Mouse (Mus musculus) ES-E14 (cell line): ENCODE results near the gene Ralgapa2. TPM values are rescaled to one million over a fixed set of nuclear protein-coding genes. Genes with fewer than 3 reads are reported as not detected.

Experiments
- DNase-seq: peaks from one replicate; pipeline ENCODE4 v3.0.0-alpha.2; 2013; ENCODE audit warnings: low read depth, low spot score
- H3K27ac ChIP-seq: 2 replicates; pipeline ENCODE4 v1.5.1; 2012; ENCODE audit warnings: low read depth, mild to moderate bottlenecking, low read length, moderate library complexity, mixed read lengths; ENCODE audit not compliant: poor library complexity, insufficient read depth, severe bottlenecking
- H3K36me3 ChIP-seq: 2 replicates; pipeline ENCODE4 v1.6.1; 2012; ENCODE audit warnings: mild to moderate bottlenecking, low read length, moderate library complexity, mixed read lengths; ENCODE audit not compliant: control insufficient read depth, poor library complexity, insufficient read depth, severe bottlenecking
- H3K4me1 ChIP-seq, 2 experiments: fragments of 150-350 bp in 1 of 2; sonication (generic) in 1 of 2; 2 replicates each; pipeline ENCODE4 v1.6.1; 2012; ENCODE audit warnings: low read length in 2 of 2, mild to moderate bottlenecking in 1 of 2, mixed read lengths in 1 of 2; ENCODE audit not compliant: control insufficient read depth in 2 of 2, insufficient read depth in 2 of 2, poor library complexity in 1 of 2
- H3K4me3 ChIP-seq, 2 experiments: fragments of 150-350 bp in 1 of 2; sonication (generic) in 1 of 2; 2 replicates each; pipeline ENCODE4 v1.5.1; 2012; ENCODE audit warnings: low read length in 2 of 2, low read depth in 1 of 2, mild to moderate bottlenecking in 1 of 2, mixed read lengths in 1 of 2; ENCODE audit not compliant: insufficient read depth in 1 of 2, poor library complexity in 1 of 2, severe bottlenecking in 1 of 2
- H3K9ac ChIP-seq: 2 replicates; pipeline ENCODE4 v1.6.1; 2012; ENCODE audit warnings: low read depth, mild to moderate bottlenecking, low read length, mixed read lengths; ENCODE audit not compliant: poor library complexity, insufficient read depth, severe bottlenecking
- H3K9me3 ChIP-seq: fragments of 150-350 bp; sonication (generic); 2 replicates; pipeline ENCODE4 v1.6.1; 2012; ENCODE audit warnings: low read depth, mild to moderate bottlenecking, low read length; ENCODE audit not compliant: control insufficient read depth, insufficient read depth
- CHD2 ChIP-seq: IDR thresholded peaks from 2 replicates; pipeline ENCODE4 v1.6.1; 2014; ENCODE audit warnings: mild to moderate bottlenecking, low read depth, low read length, inconsistent platforms
- HCFC1 ChIP-seq: IDR thresholded peaks from 2 replicates; pipeline ENCODE4 v1.6.1; 2012; ENCODE audit warnings: low read length, inconsistent platforms, borderline replicate concordance; ENCODE audit not compliant: insufficient read depth
- MAFK ChIP-seq: IDR thresholded peaks from 2 replicates; pipeline ENCODE4 v1.6.1; 2014; ENCODE audit warnings: mild to moderate bottlenecking, low read depth, low read length, inconsistent platforms; ENCODE audit not compliant: insufficient read depth
- ZC3H11A ChIP-seq: IDR thresholded peaks from 2 replicates; pipeline ENCODE4 v1.6.1; 2012; ENCODE audit warnings: low read depth, mild to moderate bottlenecking, inconsistent platforms, low read length, borderline replicate concordance
- ZNF384 ChIP-seq: IDR thresholded peaks from 2 replicates; pipeline ENCODE4 v1.6.1; 2012; ENCODE audit warnings: low read depth, low read length, inconsistent platforms
- in situ Hi-C, 2 experiments: fragments of 600-800 bp; cut with MboI; formaldehyde crosslinking; loops; one replicate each; pipeline ENCODE4 v1.15.1; 2025; ENCODE audit warnings: low sequenced_read_pairs in 2 of 2, inconsistent platforms in 1 of 2; ENCODE audit not compliant: unreplicated experiment in 2 of 2
- total RNA-seq: library from RNA; depleted of rRNA; stranded (reverse); fragments of 300-350 nt; gene quantifications from 2 replicates; pipeline ENCODE4 v1.2.3, GENCODE M21; 2012

Gene Ralgapa2
- total RNA-seq, 1 experiment, result 23.0 TPM

GRCm38 (mm10) chr2:146227646-146228045 is 284.5 kb downstream of the Ralgapa2 start:
- Histone ChIP-seq H3K9me3 (no peaks in the 10 kb centered on the region), H3K4me3 (no peak overlapping the region), H3K27ac (no peak overlapping the region), H3K9ac (no peak overlapping the region), H3K4me1 (peaks cover 4 to 9% of the 10 kb centered on the region in 2 experiments; a peak in 3 of 4 replicates), H3K36me3 (no peaks in the 10 kb centered on the region)
- no peak for TF ChIP-seq MAFK
- no peak for TF ChIP-seq ZC3H11A
- no peak for TF ChIP-seq ZNF384
- TF ChIP-seq CHD2, result no peak
- TF ChIP-seq HCFC1, result no peak
- in situ Hi-C loops, result loop anchor here in 1 of 2 experiments (10.0 kb wide), 1 partner anchor 957 kb away; no protein-coding TSS in a partner anchor
- no peak for DNase-seq

GRCm38 (mm10) chr2:146226484-146226883 is 285.7 kb downstream of the Ralgapa2 start:
- Histone ChIP-seq H3K9me3 (no peaks in the 10 kb centered on the region), H3K4me1 (peaks cover 4 to 11% of the 10 kb centered on the region in 2 experiments; a peak in 3 of 4 replicates), H3K4me3 (no peak overlapping the region), H3K9ac (no peak overlapping the region), H3K27ac (no peak overlapping the region), H3K36me3 (no peaks in the 10 kb centered on the region)
- no peak for DNase-seq
- TF ChIP-seq CHD2 (no peak), ZC3H11A (no peak), ZNF384 (no peak), MAFK (no peak), HCFC1 (no peak)
- in situ Hi-C loops, result loop anchor here in 1 of 2 experiments (10.0 kb wide), 1 partner anchor 958 kb away; no protein-coding TSS in a partner anchor

GRCm38 (mm10) chr2:146225818-146226217 is 286.3 kb downstream of the Ralgapa2 start:
- no peak overlapping the region for H3K9ac ChIP-seq
- no peak overlapping the region for H3K4me3 ChIP-seq
- in situ Hi-C loops, result loop anchor here in 1 of 2 experiments (10.0 kb wide), 1 partner anchor 959 kb away; no protein-coding TSS in a partner anchor
- no peak overlapping the region for H3K27ac ChIP-seq
- H3K36me3 ChIP-seq, result no peaks in the 10 kb centered on the region
- no peak for DNase-seq
- no peaks in the 10 kb centered on the region for H3K9me3 ChIP-seq
- peaks cover 4 to 11% of the 10 kb centered on the region in 2 experiments; a peak in 3 of 4 replicates for H3K4me1 ChIP-seq
- TF ChIP-seq ZNF384 (peak; percentile 72), HCFC1 (no peak)

GRCm38 (mm10) chr2:146224141-146224540 is 288.0 kb downstream of the Ralgapa2 start:
- H3K4me3 ChIP-seq, result no peak overlapping the region
- H3K36me3 ChIP-seq, result no peaks in the 10 kb centered on the region
- in situ Hi-C loops, result loop anchor here (5.0 to 25.0 kb wide), 4 partner anchors 262 to 1813 kb away; partner anchors contain the start of gene Foxa2 (in 1 of the 2)

GRCm38 (mm10) chr2:146223176-146223905 is 288.8 kb downstream of the Ralgapa2 start:
- H3K27ac ChIP-seq, result no peak overlapping the region
- TF ChIP-seq ZC3H11A (no peak), ZNF384 (no peak), MAFK (no peak), CHD2 (no peak), HCFC1 (no peak)
- DNase-seq, result no peak

More at GRCm38 (mm10) chr2:146224141-146224540, 288.0 kb downstream of the Ralgapa2 start:
- Histone ChIP-seq H3K9me3 (no peaks in the 10 kb centered on the region), H3K27ac (no peak overlapping the region), H3K4me1 (peaks cover 4 to 12% of the 10 kb centered on the region in 2 experiments; a peak in 3 of 4 replicates), H3K9ac (no peak overlapping the region)
- no peak for DNase-seq
- TF ChIP-seq CHD2, result no peak
- TF ChIP-seq ZC3H11A, result no peak
- TF ChIP-seq ZNF384, result no peak
- TF ChIP-seq MAFK, result no peak
- TF ChIP-seq HCFC1, result no peak

More at GRCm38 (mm10) chr2:146223176-146223905, 288.8 kb downstream of the Ralgapa2 start:
- peak overlapping the region; percentile 54 to 75; a peak in 3 of 4 replicates for H3K4me3 ChIP-seq
- peaks cover 4 to 12% of the 10 kb centered on the region in 2 experiments; a peak in 3 of 4 replicates for H3K4me1 ChIP-seq
- in situ Hi-C loops, result loop anchor here (5.0 to 25.0 kb wide), 4 partner anchors 261 to 1814 kb away; partner anchors contain the start of gene Foxa2 (in 1 of the 2)
- H3K36me3 ChIP-seq, result no peaks in the 10 kb centered on the region
- H3K9ac ChIP-seq, result peak overlapping the region; percentile 73
- H3K9me3 ChIP-seq, result no peaks in the 10 kb centered on the region
